Mouse (Mus musculus): ENCODE measurements around the gene Thoc3. TPM values are rescaled to one million over a fixed set of nuclear protein-coding genes. Genes with fewer than 3 reads are reported as not detected.

Gene Thoc3
- polyA plus RNA-seq (2015; fragmentation: Nextera tagmentation; extraction: Ambion mirVana): 80.2 and 88.1 TPM in 2 replicates

GRCm38 (mm10) chr13:54468098-54469011, at the start of gene Thoc3:
TSS of gene Thoc3 (minus strand) at chr13:54468849.

GRCm38 (mm10) chr13:54503604-54504521, 35.2 kb upstream of the Thoc3 start, which contains the start of gene Simc1:
TSS of gene Simc1 (plus strand) at chr13:54503779.

Other genes with a start within 250 kb of the Thoc3 start
- gene Cplx2, start 97.5 kb downstream of the Thoc3 start, polyA plus RNA-seq (2015; fragmentation: Nextera tagmentation; extraction: Ambion mirVana): 26.0 and 35.5 TPM in 2 replicates
- 12.1 and 12.6 TPM in 2 replicates for gene Simc1, start 34.9 kb upstream of the Thoc3 start, polyA plus RNA-seq (2015; fragmentation: Nextera tagmentation; extraction: Ambion mirVana)
- 202 and 212 TPM in 2 replicates for gene 4833439L19Rik, start 96.6 kb upstream of the Thoc3 start, polyA plus RNA-seq (2015; fragmentation: Nextera tagmentation; extraction: Ambion mirVana)
- gene Arl10, start 106.2 kb upstream of the Thoc3 start, polyA plus RNA-seq (2015; fragmentation: Nextera tagmentation; extraction: Ambion mirVana): 68.5 and 72.5 TPM in 2 replicates
- 54.0 and 56.1 TPM in 2 replicates for gene Nop16, start 121.2 kb upstream of the Thoc3 start, polyA plus RNA-seq (2015; fragmentation: Nextera tagmentation; extraction: Ambion mirVana)
- 356 and 375 TPM in 2 replicates for gene Higd2a, start 121.4 kb upstream of the Thoc3 start, polyA plus RNA-seq (2015; fragmentation: Nextera tagmentation; extraction: Ambion mirVana)
- gene Cltb, start 142.5 kb upstream of the Thoc3 start, polyA plus RNA-seq (2015; fragmentation: Nextera tagmentation; extraction: Ambion mirVana): 338 and 377 TPM in 2 replicates
- 63.5 and 68.2 TPM in 2 replicates for gene Faf2, start 152.9 kb upstream of the Thoc3 start, polyA plus RNA-seq (2015; fragmentation: Nextera tagmentation; extraction: Ambion mirVana)
- gene Rnf44, start 225.1 kb upstream of the Thoc3 start, polyA plus RNA-seq (2015; fragmentation: Nextera tagmentation; extraction: Ambion mirVana): 62.0 and 62.8 TPM in 2 replicates
- gene Cdhr2, start 232.6 kb upstream of the Thoc3 start, polyA plus RNA-seq (2015; fragmentation: Nextera tagmentation; extraction: Ambion mirVana): 0.30 and 0.43 TPM in 2 replicates

Measured in neural tube, postnatal 0 days (tissue).